Mouse (Mus musculus): ENCODE data around the gene Adh6a. TPM values are rescaled to one million over a fixed set of nuclear protein-coding genes. Genes with fewer than 3 reads are reported as not detected.

The Adh6a gene
- polyA plus RNA-seq, 1 experiment from 2014 or later: not detected

GRCm38 (mm10) chr3:138305486-138306289, 7.4 kb upstream of the Adh6a start:
- Histone ChIP-seq H3K36me3 (ENCODE audit: control insufficient read depth, insufficient read depth, low read length) (no peaks in the 10 kb centered on the region), H3K27me3 (ENCODE audit: control insufficient read depth, insufficient read depth, low read length) (no peaks in the 10 kb centered on the region), H3K4me1 (ENCODE audit: control insufficient read depth, insufficient read depth, low read length) (peaks cover 17% of the 10 kb centered on the region), H3K4me3 (ENCODE audit: low read depth, low read length) (no peak overlapping the region), H3K9me3 (ENCODE audit: control insufficient read depth, low read depth, low read length) (no peaks in the 10 kb centered on the region), H3K27ac (ENCODE audit: low read length) (0 out of 2 replicates have a peak overlapping the region, but pooled peaks have one; percentile 7), H3K4me2 (replicated peaks; ENCODE audit: low read depth, low read length) (0 out of 2 replicates have a peak overlapping the region, but pooled peaks have one; percentile 28), H3K9ac (replicated peaks; ENCODE audit: low read depth, low read length) (no peak overlapping the region)
- 45% methylated on average over 10 of the region's 10 CpGs for WGBS
- peak; percentile 66 for ATAC-seq (ENCODE audit: insufficient number of reproducible peaks, insufficient read depth, low FRiP score, low read depth)

- H3K27me3 ChIP-seq (ENCODE audit: control insufficient read depth, insufficient read depth, low read length): no peaks in the 10 kb centered on the region
- peaks cover 17% of the 10 kb centered on the region for H3K4me1 ChIP-seq (ENCODE audit: control insufficient read depth, insufficient read depth, low read length)
- H3K36me3 ChIP-seq (ENCODE audit: control insufficient read depth, insufficient read depth, low read length): no peaks in the 10 kb centered on the region
- peak overlapping the region; percentile 28 for H3K4me2 ChIP-seq (replicated peaks; ENCODE audit: low read depth, low read length)
- H3K27ac ChIP-seq (ENCODE audit: low read length): peak overlapping the region; percentile 58; the same call in 1 of the 2 replicates
- H3K9me3 ChIP-seq (ENCODE audit: control insufficient read depth, low read depth, low read length): no peaks in the 10 kb centered on the region
- ATAC-seq (ENCODE audit: insufficient number of reproducible peaks, insufficient read depth, low FRiP score, low read depth): peak; percentile 79
- no peak overlapping the region for H3K9ac ChIP-seq (replicated peaks; ENCODE audit: low read depth, low read length)
- WGBS: 10% methylated on average over 8 of the region's 8 CpGs
- H3K4me3 ChIP-seq (ENCODE audit: low read depth, low read length): no peak overlapping the region
Measured at GRCm38 (mm10) chr3:138306290-138306683, 6.8 kb upstream of the Adh6a start.

GRCm38 (mm10) chr3:138309910-138310309, 3.2 kb upstream of the Adh6a start:
- H3K4me2 ChIP-seq (replicated peaks; ENCODE audit: low read depth, low read length): no peak overlapping the region
- 82% methylated on average over 8 of the region's 8 CpGs for WGBS
- peaks cover 8% of the 10 kb centered on the region; the same call in 1 of the 2 replicates for H3K4me1 ChIP-seq (ENCODE audit: control insufficient read depth, insufficient read depth, low read length)
- no peaks in the 10 kb centered on the region for H3K36me3 ChIP-seq (ENCODE audit: control insufficient read depth, insufficient read depth, low read length)
- H3K27ac ChIP-seq (ENCODE audit: low read length): no peak overlapping the region
- ATAC-seq (ENCODE audit: insufficient number of reproducible peaks, insufficient read depth, low FRiP score, low read depth): no peak
- no peak overlapping the region for H3K9ac ChIP-seq (replicated peaks; ENCODE audit: low read depth, low read length)
- no peak overlapping the region for H3K4me3 ChIP-seq (ENCODE audit: low read depth, low read length)
- H3K9me3 ChIP-seq (ENCODE audit: control insufficient read depth, low read depth, low read length): no peaks in the 10 kb centered on the region
- no peaks in the 10 kb centered on the region for H3K27me3 ChIP-seq (ENCODE audit: control insufficient read depth, insufficient read depth, low read length)

- H3K9ac ChIP-seq (replicated peaks; ENCODE audit: low read depth, low read length): no peak overlapping the region
- no peaks in the 10 kb centered on the region for H3K9me3 ChIP-seq (ENCODE audit: control insufficient read depth, low read depth, low read length)
- no peaks in the 10 kb centered on the region for H3K36me3 ChIP-seq (ENCODE audit: control insufficient read depth, insufficient read depth, low read length)
- no peak overlapping the region for H3K27ac ChIP-seq (ENCODE audit: low read length)
- no peak for ATAC-seq (ENCODE audit: insufficient number of reproducible peaks, insufficient read depth, low FRiP score, low read depth)
- no peak overlapping the region for H3K4me2 ChIP-seq (replicated peaks; ENCODE audit: low read depth, low read length)
- H3K4me3 ChIP-seq (ENCODE audit: low read depth, low read length): no peak overlapping the region
- WGBS: 89% methylated on average over 6 of the region's 6 CpGs
- peaks cover 8% of the 10 kb centered on the region; the same call in 1 of the 2 replicates for H3K4me1 ChIP-seq (ENCODE audit: control insufficient read depth, insufficient read depth, low read length)
- H3K27me3 ChIP-seq (ENCODE audit: control insufficient read depth, insufficient read depth, low read length): no peaks in the 10 kb centered on the region
Measured at GRCm38 (mm10) chr3:138311015-138311414, 2.1 kb upstream of the Adh6a start.

GRCm38 (mm10) chr3:138316908-138317472, 3.9 kb downstream of the Adh6a start:
- no peak for ATAC-seq (ENCODE audit: insufficient number of reproducible peaks, insufficient read depth, low FRiP score, low read depth)
- Histone ChIP-seq H3K36me3 (ENCODE audit: control insufficient read depth, insufficient read depth, low read length) (no peaks in the 10 kb centered on the region), H3K9me3 (ENCODE audit: control insufficient read depth, low read depth, low read length) (no peaks in the 10 kb centered on the region)

GRCm38 (mm10) chr3:138325001-138325400, 11.9 kb downstream of the Adh6a start:
- H3K9me3 ChIP-seq (ENCODE audit: control insufficient read depth, low read depth, low read length): no peaks in the 10 kb centered on the region
- H3K4me1 ChIP-seq (ENCODE audit: control insufficient read depth, insufficient read depth, low read length): no peaks in the 10 kb centered on the region
- H3K9ac ChIP-seq (replicated peaks; ENCODE audit: low read depth, low read length): no peak overlapping the region
- no peak overlapping the region for H3K4me3 ChIP-seq (ENCODE audit: low read depth, low read length)
- ATAC-seq (ENCODE audit: insufficient number of reproducible peaks, insufficient read depth, low FRiP score, low read depth): no peak
- no peaks in the 10 kb centered on the region for H3K27me3 ChIP-seq (ENCODE audit: control insufficient read depth, insufficient read depth, low read length)
- H3K36me3 ChIP-seq (ENCODE audit: control insufficient read depth, insufficient read depth, low read length): no peaks in the 10 kb centered on the region
- H3K4me2 ChIP-seq (replicated peaks; ENCODE audit: low read depth, low read length): no peak overlapping the region
- 92% methylated on average over 17 of the region's 17 CpGs for WGBS
- no peak overlapping the region for H3K27ac ChIP-seq (ENCODE audit: low read length)

More at GRCm38 (mm10) chr3:138316908-138317472, 3.9 kb downstream of the Adh6a start:
- no peak overlapping the region for H3K27ac ChIP-seq (ENCODE audit: low read length)
- H3K9ac ChIP-seq (replicated peaks; ENCODE audit: low read depth, low read length): no peak overlapping the region
- H3K4me2 ChIP-seq (replicated peaks; ENCODE audit: low read depth, low read length): no peak overlapping the region
- no peaks in the 10 kb centered on the region for H3K4me1 ChIP-seq (ENCODE audit: control insufficient read depth, insufficient read depth, low read length)
- 81% methylated on average over 2 of the region's 2 CpGs for WGBS
- no peak overlapping the region for H3K4me3 ChIP-seq (ENCODE audit: low read depth, low read length)
- H3K27me3 ChIP-seq (ENCODE audit: control insufficient read depth, insufficient read depth, low read length): no peaks in the 10 kb centered on the region

- Histone ChIP-seq H3K4me2 (replicated peaks; ENCODE audit: low read depth, low read length) (no peak overlapping the region), H3K27me3 (ENCODE audit: control insufficient read depth, insufficient read depth, low read length) (no peaks in the 10 kb centered on the region), H3K27ac (ENCODE audit: low read length) (no peak overlapping the region), H3K4me1 (ENCODE audit: control insufficient read depth, insufficient read depth, low read length) (no peaks in the 10 kb centered on the region), H3K4me3 (ENCODE audit: low read depth, low read length) (no peak overlapping the region), H3K9me3 (ENCODE audit: control insufficient read depth, low read depth, low read length) (no peaks in the 10 kb centered on the region), H3K36me3 (ENCODE audit: control insufficient read depth, insufficient read depth, low read length) (no peaks in the 10 kb centered on the region), H3K9ac (replicated peaks; ENCODE audit: low read depth, low read length) (no peak overlapping the region)
- WGBS: 93% methylated on average over 6 of the region's 6 CpGs
- ATAC-seq (ENCODE audit: insufficient number of reproducible peaks, insufficient read depth, low FRiP score, low read depth): no peak
Measured at GRCm38 (mm10) chr3:138325466-138325865, 12.4 kb downstream of the Adh6a start.

- H3K9me3 ChIP-seq (ENCODE audit: control insufficient read depth, low read depth, low read length): no peaks in the 10 kb centered on the region
- ATAC-seq (ENCODE audit: insufficient number of reproducible peaks, insufficient read depth, low FRiP score, low read depth): no peak
- H3K27me3 ChIP-seq (ENCODE audit: control insufficient read depth, insufficient read depth, low read length): no peaks in the 10 kb centered on the region
- H3K27ac ChIP-seq (ENCODE audit: low read length): no peak overlapping the region
- no peaks in the 10 kb centered on the region for H3K4me1 ChIP-seq (ENCODE audit: control insufficient read depth, insufficient read depth, low read length)
- no peak overlapping the region for H3K4me3 ChIP-seq (ENCODE audit: low read depth, low read length)
- WGBS: 67% methylated on average over 8 of the region's 8 CpGs
- H3K9ac ChIP-seq (replicated peaks; ENCODE audit: low read depth, low read length): no peak overlapping the region
- H3K4me2 ChIP-seq (replicated peaks; ENCODE audit: low read depth, low read length): no peak overlapping the region
- no peaks in the 10 kb centered on the region for H3K36me3 ChIP-seq (ENCODE audit: control insufficient read depth, insufficient read depth, low read length)
Measured at GRCm38 (mm10) chr3:138333910-138334309, 20.8 kb downstream of the Adh6a start.
